Mouse (Mus musculus): ENCODE measurements around the gene Cst9.

DNA sequence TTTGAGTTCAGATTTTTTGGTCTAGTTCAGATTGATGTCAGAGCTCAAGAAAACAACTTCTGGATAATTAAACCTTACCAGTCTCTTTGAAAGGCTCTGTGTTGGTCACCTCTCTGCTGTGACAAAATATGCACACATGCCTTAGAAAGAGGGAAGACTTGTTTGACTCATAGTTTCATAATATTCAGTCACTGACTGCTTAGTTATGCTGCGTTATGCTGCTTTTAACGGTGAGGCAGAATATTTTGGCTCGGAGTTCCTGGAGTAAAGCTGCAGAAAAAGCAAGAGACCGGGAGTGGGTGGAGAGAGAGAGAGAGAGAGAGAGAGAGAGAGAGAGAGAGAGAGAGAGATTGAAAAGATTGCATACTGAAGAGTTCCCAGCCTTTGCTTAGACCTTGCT lies 26.0 kb downstream of the Cst9 start:
- TF ChIP-seq CTCF (IDR thresholded peaks at IDR 0.05; ENCODE audit: low read depth) (no peak), EP300 (IDR thresholded peaks at IDR 0.05; ENCODE audit: low read depth) (no peak)

All from liver, postnatal 0 days (tissue).